Mouse (Mus musculus): ENCODE data around the gene Smim20.

- no peak for TF ChIP-seq CTCF (IDR thresholded peaks at IDR 0.05; ENCODE audit: extremely low read depth, insufficient read depth, insufficient read length, insufficient replicate concordance)
- TF ChIP-seq POLR2A (IDR thresholded peaks at IDR 0.05; ENCODE audit: low read depth, low read length): no peak
Observed at GRCm38 (mm10) chr5:53277716-53278263, 10.9 kb downstream of the Smim20 start.

Measured in spleen, adult 2 months (tissue).